Mouse (Mus musculus): ENCODE data around the gene Spred2. TPM values are rescaled to one million over a fixed set of nuclear protein-coding genes. Genes with fewer than 3 reads are reported as not detected.

Gene Spred2
- polyA plus RNA-seq, 1 experiment from 2014 or later, result 12.3 TPM

- Histone ChIP-seq H3K4me3 (ENCODE audit: low read length) (no peak overlapping the region), H3K9me3 (ENCODE audit: control insufficient read depth, low read length) (no peaks in the 10 kb centered on the region), H3K36me3 (ENCODE audit: control insufficient read depth, insufficient read depth, low read length) (no peaks in the 10 kb centered on the region), H3K4me1 (ENCODE audit: control insufficient read depth, insufficient read depth, low read length) (peaks cover 16% of the 10 kb centered on the region), H3K27me3 (ENCODE audit: control insufficient read depth, insufficient read depth, low read length) (no peaks in the 10 kb centered on the region), H3K4me2 (replicated peaks; ENCODE audit: low read depth, low read length) (no peak overlapping the region), H3K9ac (ENCODE audit: low read depth, low read length) (no peak overlapping the region), H3K27ac (ENCODE audit: low read depth, low read length) (no peak overlapping the region)
- WGBS, result 73% methylated on average over 11 of the region's 11 CpGs
- no peak for ATAC-seq (ENCODE audit: low FRiP score, low TSS enrichment)
Observed at GRCm38 (mm10) chr11:19929087-19929865, 5.1 kb downstream of the Spred2 start.

DNA sequence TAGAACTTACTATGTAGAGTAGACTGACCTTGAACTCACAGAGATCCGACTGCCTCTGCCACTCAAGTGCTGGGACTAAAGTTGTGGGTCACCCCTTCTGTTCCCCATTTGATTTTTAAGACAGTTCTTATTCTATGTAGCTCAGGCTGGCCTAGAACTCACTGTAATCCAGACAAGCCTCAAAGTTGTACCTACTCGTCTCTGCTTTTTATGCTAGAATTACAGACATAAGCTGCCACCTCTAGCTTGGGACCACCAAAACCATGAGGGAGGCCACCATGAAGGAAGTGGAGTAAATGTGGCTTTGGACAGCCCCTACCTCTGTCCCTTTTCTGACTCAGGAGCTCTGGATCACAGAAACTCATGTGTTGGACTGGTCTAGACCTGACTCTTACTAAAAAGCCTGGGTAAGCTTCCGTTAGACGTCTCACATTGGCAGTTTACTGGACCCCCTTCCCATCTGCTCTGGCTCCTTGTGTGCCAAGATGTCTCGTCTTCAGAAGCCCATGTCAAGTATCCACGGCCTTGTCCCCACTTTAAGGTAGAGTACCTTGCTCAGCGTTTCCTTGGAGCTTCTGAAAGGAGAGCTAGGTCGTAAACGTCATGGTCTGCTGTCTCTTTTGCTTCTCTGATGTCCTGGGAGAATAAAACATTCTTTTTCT is 7.5 kb downstream of the Spred2 start:
- no peak for ATAC-seq (ENCODE audit: low FRiP score, low TSS enrichment)
- Histone ChIP-seq H3K4me3 (ENCODE audit: low read length) (no peak overlapping the region), H3K4me2 (replicated peaks; ENCODE audit: low read depth, low read length) (no peak overlapping the region), H3K4me1 (ENCODE audit: control insufficient read depth, insufficient read depth, low read length) (peaks cover 24% of the 10 kb centered on the region), H3K9ac (ENCODE audit: low read depth, low read length) (no peak overlapping the region), H3K27ac (ENCODE audit: low read depth, low read length) (no peak overlapping the region), H3K9me3 (ENCODE audit: control insufficient read depth, low read length) (no peaks in the 10 kb centered on the region), H3K36me3 (ENCODE audit: control insufficient read depth, insufficient read depth, low read length) (no peaks in the 10 kb centered on the region), H3K27me3 (ENCODE audit: control insufficient read depth, insufficient read depth, low read length) (no peaks in the 10 kb centered on the region)
- WGBS, result 78% methylated on average over 9 of the region's 9 CpGs

DNA sequence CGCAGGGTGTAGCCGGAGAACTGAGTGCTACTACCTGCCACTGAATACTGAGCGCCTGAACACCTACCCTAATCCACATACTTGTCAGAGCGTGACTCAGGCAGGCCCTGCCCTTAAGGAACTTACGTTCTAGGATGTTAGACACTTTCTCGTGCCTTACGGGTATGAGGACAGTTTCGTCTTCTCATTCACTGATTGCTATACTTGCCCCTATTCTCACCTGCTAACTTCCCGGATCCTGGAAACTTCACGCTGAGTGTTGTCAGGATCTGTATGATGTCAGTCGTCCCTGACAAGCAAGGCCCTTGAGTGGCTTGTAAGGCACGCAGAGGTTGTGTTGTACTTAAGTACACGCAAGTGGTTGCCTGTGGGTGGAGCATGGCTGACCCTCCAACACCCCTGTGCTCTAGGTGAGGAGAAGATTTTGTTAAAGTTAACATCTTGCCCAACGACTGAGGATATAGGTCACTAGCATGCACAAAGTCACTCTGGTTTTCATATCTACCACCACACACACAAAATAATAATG is 8.9 kb downstream of the Spred2 start:
- Histone ChIP-seq H3K4me1 (ENCODE audit: control insufficient read depth, insufficient read depth, low read length) (peaks cover 24% of the 10 kb centered on the region), H3K27me3 (ENCODE audit: control insufficient read depth, insufficient read depth, low read length) (no peaks in the 10 kb centered on the region), H3K4me2 (replicated peaks; ENCODE audit: low read depth, low read length) (no peak overlapping the region), H3K36me3 (ENCODE audit: control insufficient read depth, insufficient read depth, low read length) (no peaks in the 10 kb centered on the region), H3K9ac (ENCODE audit: low read depth, low read length) (no peak overlapping the region), H3K4me3 (ENCODE audit: low read length) (no peak overlapping the region), H3K9me3 (ENCODE audit: control insufficient read depth, low read length) (no peaks in the 10 kb centered on the region), H3K27ac (ENCODE audit: low read depth, low read length) (no peak overlapping the region)
- WGBS, result 88% methylated on average over 14 of the region's 14 CpGs
- no peak for ATAC-seq (ENCODE audit: low FRiP score, low TSS enrichment)

DNA sequence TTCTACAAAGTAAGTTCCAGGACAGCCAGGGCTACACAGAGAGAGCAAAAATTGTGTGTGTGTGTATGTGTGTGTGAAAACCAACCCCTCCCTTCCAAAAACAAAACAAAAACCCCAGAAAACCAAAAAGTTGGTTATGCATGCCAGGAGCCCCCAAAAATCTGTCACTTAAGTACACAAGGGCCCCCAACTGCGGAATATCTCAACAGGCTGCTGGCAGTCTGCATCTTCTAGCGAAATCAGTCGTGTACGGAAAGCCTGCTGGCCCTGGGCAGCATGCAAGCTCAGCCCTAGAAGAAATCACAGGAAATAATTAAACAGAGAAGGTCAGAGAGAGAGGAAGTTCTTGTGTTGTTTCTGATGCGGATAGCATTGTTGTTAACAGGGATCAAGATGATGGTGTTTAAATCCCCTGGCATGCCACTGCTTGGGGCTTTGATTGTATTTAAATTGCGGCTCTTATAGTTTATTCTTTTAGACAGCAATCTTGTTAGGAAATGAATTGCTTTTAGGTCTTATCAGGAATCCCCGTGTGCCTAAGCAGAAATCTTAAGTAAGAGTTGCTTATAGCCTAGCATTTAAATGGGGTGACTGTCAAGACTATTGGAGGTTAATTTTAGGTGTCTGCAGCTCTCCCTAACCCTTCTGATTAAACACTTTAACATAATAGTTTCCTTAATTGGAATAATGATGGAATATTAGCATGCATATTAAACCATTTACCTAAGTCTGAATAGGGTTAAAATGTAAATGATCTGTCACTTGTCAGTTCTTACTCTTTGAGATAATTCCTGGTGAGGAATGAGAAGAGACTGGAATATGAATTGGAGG is 11.6 kb downstream of the Spred2 start:
- Histone ChIP-seq H3K27ac (ENCODE audit: low read depth, low read length) (no peak overlapping the region), H3K9ac (ENCODE audit: low read depth, low read length) (no peak overlapping the region), H3K4me2 (replicated peaks; ENCODE audit: low read depth, low read length) (no peak overlapping the region), H3K9me3 (ENCODE audit: control insufficient read depth, low read length) (no peaks in the 10 kb centered on the region), H3K4me3 (ENCODE audit: low read length) (no peak overlapping the region), H3K4me1 (ENCODE audit: control insufficient read depth, insufficient read depth, low read length) (peaks cover 19% of the 10 kb centered on the region), H3K27me3 (ENCODE audit: control insufficient read depth, insufficient read depth, low read length) (no peaks in the 10 kb centered on the region), H3K36me3 (ENCODE audit: control insufficient read depth, insufficient read depth, low read length) (no peaks in the 10 kb centered on the region)
- no peak for ATAC-seq (ENCODE audit: low FRiP score, low TSS enrichment)
- WGBS, result 37% methylated on average over 7 of the region's 7 CpGs

- WGBS, result 88% methylated on average over 10 of the region's 10 CpGs
- ATAC-seq (ENCODE audit: low FRiP score, low TSS enrichment), result no peak
- Histone ChIP-seq H3K27me3 (ENCODE audit: control insufficient read depth, insufficient read depth, low read length) (no peaks in the 10 kb centered on the region), H3K9ac (ENCODE audit: low read depth, low read length) (no peak overlapping the region), H3K4me3 (ENCODE audit: low read length) (no peak overlapping the region), H3K4me2 (replicated peaks; ENCODE audit: low read depth, low read length) (no peak overlapping the region), H3K36me3 (ENCODE audit: control insufficient read depth, insufficient read depth, low read length) (no peaks in the 10 kb centered on the region), H3K27ac (ENCODE audit: low read depth, low read length) (no peak overlapping the region), H3K9me3 (ENCODE audit: control insufficient read depth, low read length) (no peaks in the 10 kb centered on the region), H3K4me1 (ENCODE audit: control insufficient read depth, insufficient read depth, low read length) (peaks cover 19% of the 10 kb centered on the region)
Observed at GRCm38 (mm10) chr11:19938456-19939004, 14.4 kb downstream of the Spred2 start.

DNA sequence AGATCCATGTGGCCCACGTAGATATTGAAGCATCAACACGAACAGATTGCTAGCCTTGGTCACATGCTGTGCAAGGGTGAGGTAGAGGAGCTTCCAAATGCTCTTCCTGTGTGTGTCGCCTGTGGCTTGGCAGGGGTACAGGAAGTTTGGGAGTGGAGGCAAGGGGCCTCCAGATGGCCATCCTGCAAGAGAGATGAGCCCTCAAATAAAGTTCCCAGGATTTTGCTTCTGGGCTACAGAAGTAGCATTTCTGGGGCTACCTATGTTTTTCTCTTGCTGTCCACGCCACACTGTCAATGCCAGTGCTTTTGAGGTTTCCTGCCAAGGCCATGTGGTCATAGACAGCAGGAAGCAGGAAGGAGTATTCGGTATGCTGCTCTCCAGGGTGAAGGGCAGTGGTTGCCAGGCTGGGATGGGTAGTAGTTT is 15.1 kb downstream of the Spred2 start:
- ATAC-seq (ENCODE audit: low FRiP score, low TSS enrichment), result no peak
- no peak overlapping the region for H3K27ac ChIP-seq (ENCODE audit: low read depth, low read length)
- no peak overlapping the region for H3K9ac ChIP-seq (ENCODE audit: low read depth, low read length)

DNA sequence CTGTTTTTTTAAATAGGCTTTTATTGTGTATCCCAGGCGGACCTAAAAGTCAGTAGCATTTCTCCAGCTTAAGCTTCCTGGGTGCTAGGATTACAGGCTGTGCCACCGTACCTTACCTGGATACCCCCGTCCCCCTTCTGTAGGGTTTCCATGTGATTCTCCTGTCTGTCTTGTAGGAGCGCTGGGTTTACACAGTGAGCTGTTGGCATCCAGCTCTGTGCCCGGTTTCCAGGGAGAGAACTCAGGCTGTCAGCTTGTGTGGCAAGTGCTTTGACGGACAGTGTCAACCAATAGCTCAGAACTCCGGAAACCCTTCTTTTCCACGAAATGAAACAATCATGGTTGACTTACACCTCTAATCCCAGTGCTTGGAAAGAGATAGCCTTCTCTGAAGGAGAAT is 15.7 kb downstream of the Spred2 start:
- H3K27ac ChIP-seq (ENCODE audit: low read depth, low read length), result no peak overlapping the region
- no peaks in the 10 kb centered on the region for H3K36me3 ChIP-seq (ENCODE audit: control insufficient read depth, insufficient read depth, low read length)
- 93% methylated on average over 8 of the region's 8 CpGs for WGBS
- H3K9me3 ChIP-seq (ENCODE audit: control insufficient read depth, low read length), result no peaks in the 10 kb centered on the region
- H3K4me1 ChIP-seq (ENCODE audit: control insufficient read depth, insufficient read depth, low read length), result peaks cover 24% of the 10 kb centered on the region
- H3K9ac ChIP-seq (ENCODE audit: low read depth, low read length), result no peak overlapping the region
- no peak overlapping the region for H3K4me3 ChIP-seq (ENCODE audit: low read length)
- H3K4me2 ChIP-seq (replicated peaks; ENCODE audit: low read depth, low read length), result no peak overlapping the region
- no peaks in the 10 kb centered on the region for H3K27me3 ChIP-seq (ENCODE audit: control insufficient read depth, insufficient read depth, low read length)
- ATAC-seq (ENCODE audit: low FRiP score, low TSS enrichment), result no peak

More for the DNA sequence above, 15.1 kb downstream of the Spred2 start:
- Histone ChIP-seq H3K36me3 (ENCODE audit: control insufficient read depth, insufficient read depth, low read length) (no peaks in the 10 kb centered on the region), H3K4me1 (ENCODE audit: control insufficient read depth, insufficient read depth, low read length) (peaks cover 20% of the 10 kb centered on the region), H3K4me3 (ENCODE audit: low read length) (no peak overlapping the region), H3K27me3 (ENCODE audit: control insufficient read depth, insufficient read depth, low read length) (no peaks in the 10 kb centered on the region), H3K9me3 (ENCODE audit: control insufficient read depth, low read length) (no peaks in the 10 kb centered on the region), H3K4me2 (replicated peaks; ENCODE audit: low read depth, low read length) (no peak overlapping the region)
- WGBS, result 80% methylated on average over 5 of the region's 5 CpGs

DNA sequence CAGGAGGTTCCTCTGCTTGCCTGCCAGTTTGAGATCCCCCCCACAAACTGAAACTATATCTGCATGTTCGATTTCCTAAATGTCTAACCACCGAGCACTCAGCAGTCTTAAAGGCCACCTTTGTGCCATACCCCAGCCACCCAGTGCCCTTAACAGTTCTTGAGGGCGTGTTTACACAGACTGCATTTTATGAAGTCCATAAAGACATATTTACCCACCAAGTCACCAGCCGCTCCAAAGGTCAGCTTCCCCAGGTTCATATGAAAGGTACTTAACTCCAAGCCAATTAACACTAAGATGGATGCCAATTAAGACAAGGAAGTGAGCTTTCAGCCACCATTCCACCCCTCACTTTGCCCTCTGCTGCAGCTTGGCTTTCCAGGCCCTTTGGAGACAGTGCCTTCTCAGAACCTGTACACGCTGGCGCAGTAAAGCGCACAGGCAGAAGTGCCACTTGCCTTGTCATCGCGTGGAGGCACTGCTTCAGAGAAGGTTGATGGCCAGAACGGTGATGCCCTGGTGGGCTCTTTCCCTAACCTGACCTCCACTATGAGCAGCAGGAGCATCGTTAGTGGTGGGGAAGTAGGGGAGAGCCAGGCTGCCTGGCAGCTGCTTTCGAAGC is 17.1 kb downstream of the Spred2 start:
- no peak overlapping the region for H3K9ac ChIP-seq (ENCODE audit: low read depth, low read length)
- no peaks in the 10 kb centered on the region for H3K27me3 ChIP-seq (ENCODE audit: control insufficient read depth, insufficient read depth, low read length)
- no peak overlapping the region for H3K27ac ChIP-seq (ENCODE audit: low read depth, low read length)
- H3K4me2 ChIP-seq (replicated peaks; ENCODE audit: low read depth, low read length), result no peak overlapping the region
- H3K4me1 ChIP-seq (ENCODE audit: control insufficient read depth, insufficient read depth, low read length), result peaks cover 21% of the 10 kb centered on the region
- 76% methylated on average over 12 of the region's 12 CpGs for WGBS
- H3K4me3 ChIP-seq (ENCODE audit: low read length), result no peak overlapping the region
- no peak for ATAC-seq (ENCODE audit: low FRiP score, low TSS enrichment)
- H3K9me3 ChIP-seq (ENCODE audit: control insufficient read depth, low read length), result no peaks in the 10 kb centered on the region
- no peaks in the 10 kb centered on the region for H3K36me3 ChIP-seq (ENCODE audit: control insufficient read depth, insufficient read depth, low read length)
